18 mouse cellular contexts compared by ENCODE assay signal in the genomic region with DNA sequence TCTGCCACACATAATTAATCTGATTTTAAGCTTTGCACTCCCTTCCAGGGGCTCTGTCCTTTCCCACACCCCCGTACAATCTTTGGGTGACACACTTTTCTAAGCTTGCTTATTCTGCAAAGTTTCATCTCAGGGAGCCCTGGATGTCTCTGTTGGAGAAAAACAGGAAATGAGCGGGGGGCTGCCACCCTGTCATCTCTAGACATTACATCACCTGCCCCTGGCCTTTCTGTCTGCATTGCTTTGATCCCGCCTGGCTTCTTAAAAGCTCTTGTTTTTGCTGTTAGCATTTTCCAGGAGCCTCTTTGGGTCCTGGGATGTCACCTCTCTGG.
A peak's percentile ranks its signal among the peaks of the same experiment; 100 is the strongest.
DNase-seq lines count a peak whose midpoint lies in the region; ATAC-seq and TF ChIP-seq lines count a peak whose summit lies in the region.
"Had no signal": no experiment of that assay in that cellular context is flagged by ENCODE, and none has a peak within 500 bp of the region (broad histone marks: within the 10 kb centered on the region; RNA-seq: fewer than 3 reads in every experiment).

No protein-coding gene starts in this region.

- H3K9ac ChIP-seq in intestine, embryonic 14.5 days (ENCODE audit: low read length): no peak overlapping the region
- no peak overlapping the region for H3K9ac ChIP-seq in intestine, postnatal 0 days (ENCODE audit: low read depth, low read length)
- H3K9ac ChIP-seq: embryonic facial prominence, embryonic 13.5 days; intestine, embryonic 15.5 days; lung, embryonic 15.5 days; stomach, embryonic 15.5 days had no signal

- no peak overlapping the region for H3K4me2 ChIP-seq in intestine, embryonic 14.5 days (ENCODE audit: low read length)
- H3K4me2 ChIP-seq in intestine, postnatal 0 days (replicated peaks; ENCODE audit: low read depth): no peak overlapping the region
- H3K4me2 ChIP-seq: embryonic facial prominence, embryonic 13.5 days; intestine, embryonic 15.5 days; lung, embryonic 15.5 days; stomach, embryonic 15.5 days had no signal

- no peak overlapping the region for H3K4me3 ChIP-seq in intestine, embryonic 14.5 days (ENCODE audit: low read depth, low read length)
- H3K4me3 ChIP-seq in intestine, postnatal 0 days (ENCODE audit: low read depth, low read length): no peak overlapping the region
- H3K4me3 ChIP-seq in embryonic facial prominence, embryonic 10.5 days: no peak overlapping the region
- H3K4me3 ChIP-seq: embryonic facial prominence, embryonic 13.5 days; intestine, embryonic 15.5 days; left cerebral cortex, adult 2 months; lung, embryonic 15.5 days; stomach, embryonic 15.5 days had no signal

- 47% methylated on average over 3 of the region's 3 CpGs for WGBS in intestine, embryonic 14.5 days
- 49% methylated on average over 3 of the region's 3 CpGs for WGBS in intestine, postnatal 0 days
- 62% methylated on average over 3 of the region's 3 CpGs for WGBS in embryonic facial prominence, embryonic 10.5 days

- H3K4me1 ChIP-seq in intestine, embryonic 14.5 days (replicated peaks; ENCODE audit: control insufficient read depth, insufficient read depth, low read length): no peaks in the 10 kb centered on the region
- H3K4me1 ChIP-seq in intestine, postnatal 0 days (replicated peaks; ENCODE audit: control insufficient read depth, insufficient read depth, low read length): 0 out of 2 replicates have a peak, but pooled peaks cover 2% of the 10 kb centered on the region
- peaks cover 8% of the 10 kb centered on the region; the same call in 1 of the 2 replicates for H3K4me1 ChIP-seq in embryonic facial prominence, embryonic 10.5 days
- H3K4me1 ChIP-seq: embryonic facial prominence, embryonic 13.5 days; intestine, embryonic 15.5 days; lung, embryonic 15.5 days; stomach, embryonic 15.5 days had no signal

- no peaks in the 10 kb centered on the region for H3K9me3 ChIP-seq in intestine, embryonic 14.5 days (ENCODE audit: control insufficient read depth, low read length)
- no peaks in the 10 kb centered on the region for H3K9me3 ChIP-seq in intestine, postnatal 0 days (ENCODE audit: control insufficient read depth)
- H3K9me3 ChIP-seq in embryonic facial prominence, embryonic 10.5 days: no peaks in the 10 kb centered on the region
- H3K9me3 ChIP-seq: embryonic facial prominence, embryonic 13.5 days; intestine, embryonic 15.5 days; lung, embryonic 15.5 days; stomach, embryonic 15.5 days had no signal

- H3K27ac ChIP-seq in intestine, embryonic 14.5 days (ENCODE audit: low read depth): no peak overlapping the region
- H3K27ac ChIP-seq in intestine, postnatal 0 days (ENCODE audit: low read depth, low read length): no peak overlapping the region
- no peak overlapping the region for H3K27ac ChIP-seq in embryonic facial prominence, embryonic 10.5 days (replicated peaks)
- H3K27ac ChIP-seq: embryonic facial prominence, embryonic 13.5 days; intestine, embryonic 15.5 days; left cerebral cortex, adult 2 months; lung, embryonic 15.5 days; stomach, embryonic 15.5 days had no signal

- DNase-seq in embryo, embryonic 10 days (ENCODE audit: low spot score): peak; percentile 13
- no peak for DNase-seq in embryo, embryonic 9.5 days (ENCODE audit: extremely low spot score)
- peak; percentile 45 for DNase-seq in intestine, embryonic 14.5 days (ENCODE audit: low spot score)
- peak; percentile 88 for DNase-seq in MN1 (ENCODE audit: low spot score)
- DNase-seq in embryonic facial prominence, embryonic 10.5 days (ENCODE audit: low spot score): peak; percentile 21
- DNase-seq in layer of hippocampus, postnatal 10 days (ENCODE audit: low spot score in 2 of 2): no peak
- DNase-seq in frontal cortex, postnatal 25 days (ENCODE audit: low spot score in 2 of 2): no peak
- DNase-seq: B cell, adult 2 months; cerebellum, adult 18-20 months; right cerebral cortex, postnatal 4 days; thymus, postnatal 4 days had no signal

- H3K36me3 ChIP-seq in intestine, embryonic 14.5 days (ENCODE audit: control insufficient read depth, insufficient read depth, low read length): no peaks in the 10 kb centered on the region
- no peaks in the 10 kb centered on the region for H3K36me3 ChIP-seq in intestine, postnatal 0 days (ENCODE audit: control insufficient read depth, insufficient read depth)
- no peaks in the 10 kb centered on the region for H3K36me3 ChIP-seq in embryonic facial prominence, embryonic 10.5 days (replicated peaks)
- H3K36me3 ChIP-seq: embryonic facial prominence, embryonic 13.5 days; G1E; intestine, embryonic 15.5 days; lung, embryonic 15.5 days; stomach, embryonic 15.5 days had no signal

- H3K27me3 ChIP-seq in intestine, embryonic 14.5 days (replicated peaks; ENCODE audit: control insufficient read depth, insufficient read depth, low read length): no peaks in the 10 kb centered on the region
- no peaks in the 10 kb centered on the region for H3K27me3 ChIP-seq in intestine, postnatal 0 days (replicated peaks; ENCODE audit: control insufficient read depth, insufficient read depth, low read length)
- H3K27me3 ChIP-seq in embryonic facial prominence, embryonic 10.5 days (replicated peaks; ENCODE audit: low read depth, poor library complexity, severe bottlenecking): no peaks in the 10 kb centered on the region
- H3K27me3 ChIP-seq: embryonic facial prominence, embryonic 13.5 days; intestine, embryonic 15.5 days; lung, embryonic 15.5 days; stomach, embryonic 15.5 days had no signal

- ATAC-seq in intestine, embryonic 14.5 days (replicated peaks; ENCODE audit: low FRiP score, low TSS enrichment, low read depth): no peak
- no peak for ATAC-seq in intestine, postnatal 0 days
- ATAC-seq: intestine, embryonic 15.5 days had no signal

- no peak for TF ChIP-seq CTCF in intestine, postnatal 0 days (IDR thresholded peaks at IDR 0.05; ENCODE audit: low read depth)

Comparison
In these comparisons a context has a peak if more than half of its experiments do, and no peak if none do; other contexts are left out.
1. DNase-seq: peak in embryo, embryonic 10 days (single experiment), intestine, embryonic 14.5 days (single experiment), MN1 (single experiment) and embryonic facial prominence, embryonic 10.5 days (single experiment); none in embryo, embryonic 9.5 days (single experiment), layer of hippocampus, postnatal 10 days (0 of 2) and frontal cortex, postnatal 25 days (0 of 2).